Mouse (Mus musculus): ENCODE data around the gene Ranbp10.

DNA sequence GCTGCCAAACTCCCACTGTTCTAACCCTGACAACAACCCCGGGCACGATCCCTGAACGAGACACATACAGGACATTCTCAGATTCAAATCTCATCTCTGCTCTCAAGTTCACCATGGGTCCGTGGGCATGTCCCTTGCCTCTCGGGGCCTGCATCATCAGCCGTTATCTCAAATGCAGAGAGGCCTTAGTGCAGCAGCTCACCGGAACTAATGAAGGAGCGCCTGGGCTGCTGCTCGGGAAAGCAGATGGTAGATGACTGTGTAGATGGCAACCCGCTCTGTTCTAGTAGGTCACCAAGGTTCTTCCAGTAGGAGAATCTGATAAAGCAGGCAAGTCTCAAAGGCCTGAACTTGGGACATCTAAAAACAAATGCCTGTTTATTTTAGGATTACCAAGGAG is 16.1 kb downstream of the Ranbp10 start:
- TF ChIP-seq POLR2A (IDR thresholded peaks at IDR 0.05; ENCODE audit: borderline replicate concordance, extremely low read depth, low read depth, low read length) (no peak), CTCF (IDR thresholded peaks at IDR 0.05; ENCODE audit: insufficient read depth, low read length) (no peak)

All from lung, adult 2 months (tissue).